Comparison of ENCODE assay signal across 24 mouse cellular contexts in the genomic region with DNA sequence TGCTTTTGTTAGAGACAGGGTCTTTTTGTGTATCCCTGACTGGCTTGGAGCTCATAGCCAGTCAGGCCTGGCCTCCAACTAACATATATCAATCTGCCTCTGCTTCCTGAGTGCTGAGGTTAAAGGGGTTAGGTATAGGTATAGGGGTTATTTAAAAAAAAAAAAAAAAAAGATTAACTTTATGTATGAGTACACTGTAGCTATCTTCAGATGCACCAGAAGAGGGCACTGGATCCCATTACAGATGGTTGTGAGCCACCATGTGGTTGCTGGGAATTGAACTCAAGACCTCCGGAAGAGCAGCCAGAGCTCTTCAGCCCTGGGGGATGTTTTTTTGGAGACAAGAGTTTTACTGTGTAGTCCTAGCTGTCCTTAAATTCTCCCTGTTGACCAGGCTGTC. TPM values are rescaled to one million over a fixed set of nuclear protein-coding genes. Genes with fewer than 3 reads are reported as not detected.
DNase-seq lines count a peak whose midpoint lies in the region; ATAC-seq and TF ChIP-seq lines count a peak whose summit lies in the region.
"Had no signal": no experiment of that assay in that cellular context is flagged by ENCODE, and none has a peak within 500 bp of the region (broad histone marks: within the 10 kb centered on the region; RNA-seq: fewer than 3 reads in every experiment).

No protein-coding gene starts in this region.

- no peaks in the 10 kb centered on the region for H3K27me3 ChIP-seq in intestine, postnatal 0 days (replicated peaks; ENCODE audit: control insufficient read depth, insufficient read depth, low read length)
- no peaks in the 10 kb centered on the region for H3K27me3 ChIP-seq in intestine, embryonic 15.5 days (replicated peaks)
- H3K27me3 ChIP-seq in liver, embryonic 14.5 days (ENCODE audit: control insufficient read depth, insufficient read depth, low read length): no peaks in the 10 kb centered on the region; the same call in 1 of the 2 replicates
- H3K27me3 ChIP-seq: embryonic facial prominence, embryonic 12.5 days; forebrain, embryonic 13.5 days; forebrain, embryonic 15.5 days; Patski had no signal

- H3K9ac ChIP-seq in intestine, postnatal 0 days (ENCODE audit: low read depth, low read length): no peak overlapping the region
- no peak overlapping the region for H3K9ac ChIP-seq in intestine, embryonic 15.5 days
- H3K9ac ChIP-seq in liver, embryonic 14.5 days (replicated peaks): no peak overlapping the region
- H3K9ac ChIP-seq in ES-E14 (ENCODE audit: insufficient read depth, low read depth, low read length, poor library complexity, severe bottlenecking): no peak overlapping the region
- H3K9ac ChIP-seq: embryonic facial prominence, embryonic 12.5 days; forebrain, embryonic 13.5 days; forebrain, embryonic 15.5 days; forebrain, postnatal 0 days had no signal

- ATAC-seq in intestine, postnatal 0 days: no peak
- no peak for ATAC-seq in intestine, embryonic 15.5 days
- no peak for ATAC-seq in liver, embryonic 14.5 days (ENCODE audit: insufficient read depth)
- ATAC-seq: CD4-positive, CD25-positive, alpha-beta regulatory T cell, adult 4 months; forebrain, embryonic 13.5 days; forebrain, embryonic 15.5 days; forebrain, postnatal 0 days; Patski had no signal

- TF ChIP-seq EP300 in liver, embryonic 14.5 days (IDR thresholded peaks at IDR 0.05; ENCODE audit: low read depth): no peak

- in situ Hi-C loops in ES-E14 (cut with MboI; ENCODE audit: low sequenced_read_pairs in 2 of 2, unreplicated experiment in 2 of 2): no loop called here

- no peak overlapping the region for H3K27ac ChIP-seq in intestine, postnatal 0 days (ENCODE audit: low read depth, low read length)
- no peak overlapping the region for H3K27ac ChIP-seq in intestine, embryonic 15.5 days
- H3K27ac ChIP-seq in liver, embryonic 14.5 days: no peak overlapping the region
- no peak overlapping the region for H3K27ac ChIP-seq in ES-E14 (ENCODE audit: insufficient read depth, low read depth, low read length, poor library complexity, severe bottlenecking)
- H3K27ac ChIP-seq: embryonic facial prominence, embryonic 10.5 days; embryonic facial prominence, embryonic 12.5 days; forebrain, embryonic 13.5 days; forebrain, embryonic 15.5 days had no signal

- no peak overlapping the region for H3K4me3 ChIP-seq in intestine, postnatal 0 days (ENCODE audit: low read depth, low read length)
- no peak overlapping the region for H3K4me3 ChIP-seq in intestine, embryonic 15.5 days (replicated peaks)
- H3K4me3 ChIP-seq in liver, embryonic 14.5 days (ENCODE audit: insufficient read depth in 1 of 2, low read depth in 2 of 2, low read length in 2 of 2): no peak overlapping the region
- no peak overlapping the region for H3K4me3 ChIP-seq in ES-E14 (ENCODE audit: insufficient read depth in 1 of 2, low read depth in 1 of 2, low read length in 2 of 2, poor library complexity in 1 of 2, severe bottlenecking in 1 of 2)
- H3K4me3 ChIP-seq: embryonic facial prominence, embryonic 10.5 days; embryonic facial prominence, embryonic 12.5 days; forebrain, embryonic 13.5 days; forebrain, embryonic 15.5 days had no signal

- H3K4me2 ChIP-seq in intestine, postnatal 0 days (replicated peaks; ENCODE audit: low read depth): no peak overlapping the region
- no peak overlapping the region for H3K4me2 ChIP-seq in intestine, embryonic 15.5 days (replicated peaks)
- no peak overlapping the region for H3K4me2 ChIP-seq in liver, embryonic 14.5 days (ENCODE audit: low read depth)
- H3K4me2 ChIP-seq: embryonic facial prominence, embryonic 12.5 days; forebrain, embryonic 13.5 days; forebrain, embryonic 15.5 days had no signal

- 0 out of 2 replicates have a peak, but pooled peaks have one; percentile 18 for TF ChIP-seq CTCF in intestine, postnatal 0 days (IDR thresholded peaks at IDR 0.05; ENCODE audit: low read depth)
- TF ChIP-seq CTCF in liver, embryonic 14.5 days (IDR thresholded peaks at IDR 0.05; ENCODE audit: low read depth): peak; percentile 25; the same call in 1 of the 2 replicates

- no peaks in the 10 kb centered on the region for H3K36me3 ChIP-seq in intestine, postnatal 0 days (ENCODE audit: control insufficient read depth, insufficient read depth)
- no peaks in the 10 kb centered on the region for H3K36me3 ChIP-seq in intestine, embryonic 15.5 days
- H3K36me3 ChIP-seq in liver, embryonic 14.5 days (replicated peaks; ENCODE audit: control insufficient read depth, insufficient read depth, low read depth): no peaks in the 10 kb centered on the region
- H3K36me3 ChIP-seq in ES-E14 (ENCODE audit: control insufficient read depth, insufficient read depth, low read length, poor library complexity, severe bottlenecking): no peaks in the 10 kb centered on the region
- H3K36me3 ChIP-seq: embryonic facial prominence, embryonic 10.5 days; embryonic facial prominence, embryonic 12.5 days; forebrain, embryonic 15.5 days had no signal

- intact Hi-C loops in gastrocnemius, postnatal 36 days (cut with DNase I): no loop called here

- H3K4me1 ChIP-seq in intestine, postnatal 0 days (replicated peaks; ENCODE audit: control insufficient read depth, insufficient read depth, low read length): peaks cover 7% of the 10 kb centered on the region; the same call in 1 of the 2 replicates
- no peaks in the 10 kb centered on the region for H3K4me1 ChIP-seq in intestine, embryonic 15.5 days (replicated peaks)
- H3K4me1 ChIP-seq in liver, embryonic 14.5 days (replicated peaks; ENCODE audit: control insufficient read depth in 2 of 2, insufficient read depth in 2 of 2, low read length in 1 of 2): no peaks in the 10 kb centered on the region
- H3K4me1 ChIP-seq in ES-E14 (ENCODE audit: control insufficient read depth in 2 of 2, insufficient read depth in 2 of 2, low read length in 2 of 2, poor library complexity in 1 of 2): peaks cover 4 to 9% of the 10 kb centered on the region in 2 experiments; a peak in 2 of 4 replicates
- H3K4me1 ChIP-seq: embryonic facial prominence, embryonic 10.5 days; embryonic facial prominence, embryonic 12.5 days; forebrain, embryonic 13.5 days; forebrain, embryonic 15.5 days had no signal

- 96% methylated on average over 1 of the region's 1 CpGs for WGBS in intestine, postnatal 0 days
- 91% methylated on average over 1 of the region's 1 CpGs for WGBS in intestine, embryonic 15.5 days
- 78% methylated on average over 1 of the region's 1 CpGs for WGBS in liver, embryonic 14.5 days (ENCODE audit: insufficient replicate concordance)

- no peaks in the 10 kb centered on the region for H3K9me3 ChIP-seq in intestine, postnatal 0 days (ENCODE audit: control insufficient read depth)
- H3K9me3 ChIP-seq in intestine, embryonic 15.5 days: no peaks in the 10 kb centered on the region
- H3K9me3 ChIP-seq in liver, embryonic 14.5 days (ENCODE audit: control insufficient read depth, low read length): no peaks in the 10 kb centered on the region
- no peaks in the 10 kb centered on the region for H3K9me3 ChIP-seq in ES-E14 (ENCODE audit: control insufficient read depth, insufficient read depth, low read depth, low read length)
- H3K9me3 ChIP-seq: embryonic facial prominence, embryonic 10.5 days; embryonic facial prominence, embryonic 12.5 days; forebrain, embryonic 13.5 days; forebrain, embryonic 15.5 days had no signal

- DNase-seq in liver, embryonic 14.5 days (ENCODE audit: low read depth in 3 of 3, low spot score in 3 of 3): no peak
- DNase-seq in liver (no peak), ES-E14 (ENCODE audit: low read depth, low spot score) (no peak), R1 (ENCODE audit: low read depth, low spot score) (peak; percentile 21)
- DNase-seq in gastrocnemius, postnatal 36 days: no peak
- DNase-seq in lung, postnatal 10 days: no peak
- DNase-seq: adrenal gland, adult 2 months; adrenal gland, postnatal 10 days; adrenal gland, postnatal 25 days; B cell, adult 2 months; cerebellum, adult 11-12 months; cerebellum, adult 2 months; cerebellum, adult 9-10 months; cerebellum, postnatal 10 days; cerebellum, postnatal 25 days; forebrain, postnatal 0 days had no signal

RNA-seq across cellular contexts. Expression of a gene that starts 10.5 kb away (rescaled TPM):
- polyA plus RNA-seq in intestine, postnatal 0 days (2015; fragmentation: Nextera tagmentation; extraction: Ambion mirVana): 860 and 870 TPM in 2 replicates
- 772 and 821 TPM in 2 replicates for polyA plus RNA-seq in intestine, embryonic 15.5 days (2015; fragmentation: Nextera tagmentation; extraction: Ambion mirVana)
- 176 and 194 TPM in 2 replicates for polyA plus RNA-seq in liver, embryonic 14.5 days (2012; rRNA removed)
- polyA plus RNA-seq in liver, embryonic 14.5 days (2014; fragmentation: Nextera tagmentation; extraction: Ambion mirVana): 275 and 295 TPM in 2 replicates
- total RNA-seq in ES-E14 (2012; rRNA removed): 197 and 262 TPM in 2 replicates
- total RNA-seq in gastrocnemius, postnatal 36 days (2021): 100 to 1,000 TPM; 169 to 180 TPM

RNA-seq across cellular contexts. Expression of a gene that starts 23.3 kb away (rescaled TPM):
- polyA plus RNA-seq in intestine, postnatal 0 days (2015; fragmentation: Nextera tagmentation; extraction: Ambion mirVana): 1,180 and 1,265 TPM in 2 replicates
- 1,436 and 1,568 TPM in 2 replicates for polyA plus RNA-seq in intestine, embryonic 15.5 days (2015; fragmentation: Nextera tagmentation; extraction: Ambion mirVana)
- 127 and 234 TPM in 2 replicates for polyA plus RNA-seq in liver, embryonic 14.5 days (2012; rRNA removed)
- polyA plus RNA-seq in liver, embryonic 14.5 days (2014; fragmentation: Nextera tagmentation; extraction: Ambion mirVana): 862 and 916 TPM in 2 replicates
- 444 and 682 TPM in 2 replicates for total RNA-seq in ES-E14 (2012; rRNA removed)
- total RNA-seq in gastrocnemius, postnatal 36 days (2021): 100 to 1,000 TPM; 190 to 226 TPM

RNA-seq across cellular contexts. Expression of a gene that starts 34.3 kb away (rescaled TPM):
- polyA plus RNA-seq in intestine, postnatal 0 days (2015; fragmentation: Nextera tagmentation; extraction: Ambion mirVana): 36.9 and 38.6 TPM in 2 replicates
- 110 and 118 TPM in 2 replicates for polyA plus RNA-seq in intestine, embryonic 15.5 days (2015; fragmentation: Nextera tagmentation; extraction: Ambion mirVana)
- 19.2 and 38.1 TPM in 2 replicates for polyA plus RNA-seq in liver, embryonic 14.5 days (2012; rRNA removed)
- 61.5 and 66.6 TPM in 2 replicates for polyA plus RNA-seq in liver, embryonic 14.5 days (2014; fragmentation: Nextera tagmentation; extraction: Ambion mirVana)
- 325 and 342 TPM in 2 replicates for total RNA-seq in ES-E14 (2012; rRNA removed)
- total RNA-seq in gastrocnemius, postnatal 36 days (2021): 10 to 100 TPM in 1 of 2 experiments, 1 to 10 TPM in 1; 9.8 to 12.4 TPM

RNA-seq across cellular contexts. Expression of a gene that starts 46.2 kb away (rescaled TPM):
- polyA plus RNA-seq in intestine, postnatal 0 days (2015; fragmentation: Nextera tagmentation; extraction: Ambion mirVana): 5.9 and 6.3 TPM in 2 replicates
- 23.0 and 24.6 TPM in 2 replicates for polyA plus RNA-seq in intestine, embryonic 15.5 days (2015; fragmentation: Nextera tagmentation; extraction: Ambion mirVana)
- polyA plus RNA-seq in liver, embryonic 14.5 days (2012; rRNA removed): 7.0 and 8.5 TPM in 2 replicates
- polyA plus RNA-seq in liver, embryonic 14.5 days (2014; fragmentation: Nextera tagmentation; extraction: Ambion mirVana): 4.1 and 5.9 TPM in 2 replicates
- 15.8 and 18.7 TPM in 2 replicates for total RNA-seq in ES-E14 (2012; rRNA removed)
- 10 to 100 TPM; 30.3 to 32.5 TPM for total RNA-seq in gastrocnemius, postnatal 36 days (2021)

RNA-seq across cellular contexts. Expression of a gene that starts 46.3 kb away (rescaled TPM):
- 9.1 and 11.3 TPM in 2 replicates for polyA plus RNA-seq in intestine, postnatal 0 days (2015; fragmentation: Nextera tagmentation; extraction: Ambion mirVana)
- polyA plus RNA-seq in intestine, embryonic 15.5 days (2015; fragmentation: Nextera tagmentation; extraction: Ambion mirVana): 25.2 and 26.4 TPM in 2 replicates
- polyA plus RNA-seq in liver, embryonic 14.5 days (2012; rRNA removed): 12.6 and 16.0 TPM in 2 replicates
- polyA plus RNA-seq in liver, embryonic 14.5 days (2014; fragmentation: Nextera tagmentation; extraction: Ambion mirVana): 9.1 and 12.7 TPM in 2 replicates
- 18.6 and 21.9 TPM in 2 replicates for total RNA-seq in ES-E14 (2012; rRNA removed)
- total RNA-seq in gastrocnemius, postnatal 36 days (2021): 1 to 10 TPM; 2.0 to 2.2 TPM
